Mouse (Mus musculus) heart, adult 11 months (tissue): ENCODE measurements around the gene Tsc22d4.
A peak's percentile ranks its signal among the peaks of the same experiment; 100 is the strongest.
"Not testable (repeated sequence)": the region's sequence is repeated elsewhere in the genome, so short reads cannot be mapped to it uniquely, and the experiment has no call there.

Experiments
- DNase-seq: peaks from one replicate; pipeline ENCODE4 v3.0.0; 2022

Tsc22d4 gene

DNA sequence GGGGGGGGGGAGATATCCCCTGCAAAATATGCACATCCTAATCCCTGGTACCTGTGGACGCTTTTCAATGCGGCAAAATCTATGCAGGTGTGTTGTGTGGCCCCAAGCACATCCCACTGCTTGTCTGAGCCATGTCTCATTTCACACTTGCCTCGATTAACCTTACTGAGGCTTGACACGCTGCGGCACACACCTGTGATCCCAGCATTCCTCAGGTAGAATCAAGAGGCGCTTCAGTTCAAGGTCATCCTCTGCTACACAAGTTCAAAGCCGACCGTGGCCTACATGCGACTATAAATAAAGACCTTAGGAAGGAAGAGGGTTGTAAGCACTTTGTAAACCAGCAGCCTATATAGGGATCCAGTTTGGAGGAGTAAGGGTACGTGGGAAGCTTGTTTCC, 3.5 kb upstream of the Tsc22d4 start:
- peak; percentile 80 for DNase-seq

- DNase-seq = peak; percentile 88
Observed at GRCm38 (mm10) chr5:137742836-137743235, 2.7 kb upstream of the Tsc22d4 start.

DNA sequence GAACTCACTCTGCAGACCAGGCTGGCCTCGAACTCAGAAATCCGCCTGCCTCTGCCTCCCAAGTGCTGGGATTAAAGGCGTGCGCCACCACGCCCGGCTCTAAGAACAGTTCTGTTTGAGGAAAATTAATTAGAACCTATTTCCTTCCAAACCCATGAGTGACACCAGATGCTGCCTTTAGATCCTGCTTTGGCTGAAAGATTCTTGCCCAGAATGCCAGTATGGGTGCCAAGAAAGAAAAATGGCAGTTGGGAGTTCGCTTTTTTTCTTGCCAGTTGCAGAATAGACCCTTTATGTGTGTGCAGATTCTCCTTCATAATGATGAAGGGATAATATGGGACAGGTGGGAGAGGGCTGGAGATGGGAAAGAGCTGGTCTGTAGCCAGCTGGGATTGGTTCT, 1.3 kb upstream of the Tsc22d4 start:
- DNase-seq = peak; percentile 84

DNA sequence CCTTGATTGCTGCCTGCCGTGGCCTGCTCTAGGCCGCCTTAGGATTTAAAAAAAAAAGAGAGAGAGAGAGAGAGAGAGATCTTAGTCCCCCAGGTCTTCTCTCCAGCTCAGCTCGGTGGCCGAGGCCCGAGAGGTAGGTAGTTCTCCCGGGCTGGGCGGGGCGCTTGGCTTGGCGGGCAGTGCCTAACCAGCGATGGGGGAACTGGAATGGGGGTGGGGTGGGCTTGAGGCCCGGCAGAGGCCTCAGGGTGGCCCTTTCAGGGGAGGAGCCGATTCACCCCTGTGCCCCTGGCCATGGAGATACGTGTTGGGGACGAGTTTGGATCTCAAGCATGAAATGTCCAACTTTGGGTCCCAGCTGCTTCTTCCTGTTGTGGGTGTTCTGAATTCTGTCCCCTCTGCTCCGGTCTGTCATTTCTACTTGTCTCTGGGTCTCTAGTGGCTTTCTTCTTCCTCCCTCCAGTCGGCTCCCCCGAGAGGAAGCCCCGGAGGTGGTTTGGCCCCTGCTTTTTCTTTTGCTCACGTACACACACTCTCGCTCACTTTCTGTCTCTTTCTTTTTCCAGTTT, 836 bp downstream of the Tsc22d4 start:
- DNase-seq = peak; percentile 98

- peak; percentile 97 for DNase-seq
Observed at GRCm38 (mm10) chr5:137746851-137747325, 1.4 kb downstream of the Tsc22d4 start.

- peak; percentile 98 for DNase-seq
Observed at GRCm38 (mm10) chr5:137747326-137747961, 1.9 kb downstream of the Tsc22d4 start.

DNA sequence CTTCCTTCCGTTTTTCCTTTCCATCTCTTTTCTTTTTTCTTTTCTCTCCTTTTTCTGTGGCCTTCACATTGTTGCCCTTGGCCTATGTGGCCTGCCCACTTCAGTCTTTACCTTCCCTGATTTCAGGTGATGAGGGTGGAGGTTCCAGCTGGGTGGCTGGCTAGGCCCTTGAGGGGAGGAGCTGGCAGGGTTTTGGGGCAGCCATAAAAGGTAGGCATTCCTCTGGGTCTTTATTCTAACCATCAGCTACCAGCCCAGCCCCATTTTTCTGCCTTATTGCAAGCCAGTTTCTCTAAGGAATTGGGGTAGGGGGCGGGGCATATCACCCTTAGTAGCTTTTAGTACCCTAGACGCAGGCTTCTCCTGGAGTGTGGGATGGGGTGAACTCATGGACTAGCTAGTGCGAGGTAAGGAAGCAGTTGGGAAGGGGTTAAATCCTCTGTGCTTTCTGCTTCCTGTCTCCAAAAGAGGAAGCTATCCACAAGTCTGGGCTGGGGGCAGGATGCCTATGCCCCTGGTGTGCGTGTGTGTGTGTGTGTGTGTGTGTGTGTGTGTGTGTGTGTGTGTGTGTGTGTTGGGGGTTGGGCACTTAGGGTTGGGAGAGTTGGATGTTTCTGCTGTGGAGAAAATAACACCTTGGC, 2.7 kb downstream of the Tsc22d4 start:
- peak; percentile 96 for DNase-seq

DNA sequence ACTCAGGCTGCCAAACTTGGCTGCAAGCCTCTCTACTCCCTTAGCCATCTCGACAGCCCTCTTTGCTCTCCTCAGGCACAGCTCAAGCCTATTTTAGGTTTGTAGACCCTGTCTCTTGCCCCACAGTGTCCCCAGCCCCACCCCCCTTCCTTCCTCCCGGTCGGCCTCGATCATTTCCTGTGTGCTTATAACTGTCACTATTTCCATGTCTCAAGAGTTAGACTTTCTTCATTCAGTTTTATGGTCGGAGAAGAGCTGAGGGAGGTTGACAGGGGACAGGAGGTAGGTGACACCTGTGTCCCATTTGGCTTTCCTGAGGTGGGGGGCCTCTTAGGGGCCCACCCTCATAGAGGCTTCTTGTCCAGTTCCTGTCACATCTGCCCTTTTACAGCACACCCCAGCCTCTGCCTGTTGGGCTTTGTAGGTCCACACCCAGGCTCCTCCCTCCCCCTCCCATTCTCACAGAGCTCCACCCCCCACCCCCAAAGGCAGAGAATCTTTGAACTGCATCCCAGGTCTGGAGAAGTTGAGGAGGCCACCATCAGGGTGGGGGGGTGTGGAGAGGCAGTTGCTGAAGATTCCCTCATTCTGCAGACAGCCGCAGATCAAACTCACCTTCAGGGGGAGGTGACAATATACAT, 3.8 kb downstream of the Tsc22d4 start:
- DNase-seq = peak; percentile 96

- not testable (repeated sequence) for DNase-seq
Observed at GRCm38 (mm10) chr5:137750212-137750611, 4.7 kb downstream of the Tsc22d4 start.

DNA sequence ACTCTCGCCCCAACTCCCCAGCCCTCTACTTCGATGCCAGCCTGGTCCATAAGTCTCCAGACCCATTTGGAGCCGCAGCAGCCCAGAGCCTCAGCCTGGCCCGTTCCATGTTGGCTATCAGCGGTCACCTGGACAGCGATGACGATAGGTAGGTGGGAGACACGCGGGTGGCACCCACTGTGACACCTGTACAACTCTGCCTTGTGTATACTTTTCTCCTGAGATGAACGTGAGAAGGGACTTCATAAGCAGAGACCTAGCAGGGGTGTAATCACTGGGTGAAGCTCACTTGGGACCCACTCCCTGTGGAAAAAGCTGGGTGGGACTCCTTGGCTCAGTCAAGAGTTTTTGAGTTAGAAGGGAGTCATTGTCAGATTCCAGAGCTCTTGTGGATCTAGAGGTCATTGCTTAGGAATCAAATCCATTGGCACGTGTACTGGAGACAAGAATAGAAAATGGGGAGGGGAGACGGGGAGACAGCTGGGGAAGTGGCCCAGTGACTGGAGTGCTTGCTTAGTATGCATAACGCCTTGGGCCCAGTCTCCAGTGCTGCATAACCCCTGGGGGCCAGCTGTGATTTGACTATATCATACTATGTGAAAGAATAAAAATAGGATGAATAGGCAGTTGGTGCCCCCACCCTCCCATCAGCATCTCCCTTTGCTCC, 5.8 kb downstream of the Tsc22d4 start:
- peak; percentile 94 for DNase-seq

GRCm38 (mm10) chr5:137751988-137752387, 6.5 kb downstream of the Tsc22d4 start:
- peak; percentile 90 for DNase-seq

- DNase-seq = peak; percentile 97
Observed at GRCm38 (mm10) chr5:137753111-137753832, 7.7 kb downstream of the Tsc22d4 start.

- DNase-seq = peak; percentile 85
Observed at GRCm38 (mm10) chr5:137755425-137755824, 9.9 kb downstream of the Tsc22d4 start.

- DNase-seq = no peak
Observed at GRCm38 (mm10) chr5:137756106-137756505, 10.6 kb downstream of the Tsc22d4 start.

DNA sequence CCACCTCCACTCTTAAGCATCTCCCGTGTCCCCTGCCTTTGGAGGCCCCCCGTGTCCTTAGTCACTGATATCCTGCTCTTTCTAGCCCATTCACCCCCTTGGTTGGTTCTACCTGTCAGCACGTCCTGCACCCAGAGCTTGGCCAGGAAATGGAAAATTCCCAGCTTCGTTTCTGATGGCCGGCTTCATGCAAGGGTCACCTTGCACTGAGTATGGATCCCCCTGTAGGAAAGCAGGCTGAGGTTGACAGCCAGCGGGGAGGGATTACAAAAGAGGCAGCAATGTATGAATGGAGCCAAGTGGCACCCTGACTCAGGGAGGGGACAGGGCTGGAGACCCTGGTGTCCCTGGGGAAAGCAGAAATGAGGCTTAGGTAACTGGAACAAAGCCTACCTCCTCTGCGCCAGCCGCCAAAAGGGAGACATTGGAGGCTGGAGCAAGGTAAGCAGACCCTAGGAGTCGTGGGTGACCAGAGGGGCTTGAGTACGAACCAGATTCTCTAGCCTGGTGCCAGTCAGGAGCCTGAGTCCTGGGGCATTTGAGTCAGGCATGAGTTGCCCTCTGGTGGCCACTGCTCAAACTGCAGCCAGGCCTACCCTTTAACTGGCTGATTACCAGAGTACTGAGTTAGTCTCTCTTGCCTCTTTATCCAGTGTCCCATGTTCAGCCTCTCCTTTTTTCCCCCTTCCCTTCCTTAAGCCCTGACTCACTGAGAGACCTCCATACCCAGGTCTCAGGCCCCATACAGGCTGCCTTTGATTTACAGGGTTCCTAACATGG, 11.5 kb downstream of the Tsc22d4 start:
- peak; percentile 98 for DNase-seq

GRCm38 (mm10) chr5:137757887-137758286, 12.4 kb downstream of the Tsc22d4 start:
- peak; percentile 99 for DNase-seq

DNA sequence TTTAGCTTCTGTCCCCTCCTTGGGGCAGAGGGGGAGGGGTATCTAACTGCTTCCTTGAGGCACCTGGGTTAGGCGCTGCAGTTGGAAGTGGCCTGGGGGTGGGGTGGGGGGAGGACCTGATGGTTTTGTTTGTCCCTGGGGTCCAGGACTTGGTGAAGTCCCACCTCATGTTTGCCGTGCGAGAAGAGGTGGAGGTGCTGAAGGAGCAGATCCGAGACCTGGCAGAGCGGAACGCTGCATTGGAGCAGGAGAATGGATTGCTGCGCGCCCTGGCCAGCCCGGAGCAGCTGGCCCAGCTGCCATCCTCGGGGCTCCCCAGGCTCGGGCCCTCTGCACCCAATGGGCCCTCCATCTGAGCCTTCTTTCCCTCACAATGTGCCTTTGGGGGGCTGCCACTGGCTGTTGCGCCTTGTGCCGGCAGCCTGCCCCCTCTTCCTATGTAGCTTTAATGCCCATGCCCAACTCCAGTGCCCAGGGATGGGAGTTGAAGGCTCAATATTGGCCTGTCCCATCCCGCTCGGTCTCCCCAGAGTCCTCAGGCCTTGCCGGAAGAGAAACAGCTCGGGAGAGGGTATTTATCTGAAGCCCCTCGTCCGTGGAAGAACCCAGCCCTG, 13.5 kb downstream of the Tsc22d4 start:
- DNase-seq = peak; percentile 92

GRCm38 (mm10) chr5:137759971-137760412, 14.5 kb downstream of the Tsc22d4 start:
- DNase-seq = peak; percentile 99

- DNase-seq = peak; percentile 87
Observed at GRCm38 (mm10) chr5:137764609-137765340, 19.2 kb downstream of the Tsc22d4 start.

- DNase-seq = peak; percentile 76
Observed at GRCm38 (mm10) chr5:137766270-137766669, 20.7 kb downstream of the Tsc22d4 start.
